Mouse (Mus musculus) Patski (cell line): ENCODE measurements around the gene Snd1. TPM values are rescaled to one million over a fixed set of nuclear protein-coding genes. Genes with fewer than 3 reads are reported as not detected.

Experiments
- ATAC-seq: fragments of 100-300 bp; one replicate; pipeline ENCODE4 v1.8.0; 2021
- CTCF ChIA-PET: fragments of 350-600 bp; sonication (Branson Sonifier 250); formaldehyde crosslinking; loops from one replicate; lab custom pipeline; 2022; ENCODE audit warnings: inconsistent platforms; lab: Charles Lee
- POLR2A ChIA-PET: fragments of 350-600 bp; sonication (Branson Sonifier 250); formaldehyde crosslinking; loops from one replicate; lab custom pipeline; 2022; ENCODE audit warnings: antibody characterized with exemption, inconsistent platforms; lab: Charles Lee
- DNase-seq: peaks from one replicate; pipeline ENCODE4 v3.0.0-alpha.2; 2011; ENCODE audit warnings: low read depth, low spot score
- H3K27me3 ChIP-seq: fragments of 371-371 bp; one replicate; pipeline ENCODE4 v1.5.1; 2021
- CTCF ChIP-seq: fragments of 100-300 bp; IDR thresholded peaks from one replicate; pipeline ENCODE4 v1.5.1; 2021
- in situ Hi-C: fragments of 300-500 bp; cut with MboI; formaldehyde crosslinking; loops from 3 replicates; pipeline ENCODE4 v1.11.1; 2018; ENCODE audit warnings: low pct_unique_long_range_greater_than_20kb, mixed read lengths
- polyA plus RNA-seq: library from polyadenylated mRNA; unstranded; gene quantifications from one replicate; pipeline ENCODE4 v1.2.3, GENCODE M21; 2021

The Snd1 gene
- polyA plus RNA-seq, 1 experiment from 2014 or later: 107 TPM

DNA sequence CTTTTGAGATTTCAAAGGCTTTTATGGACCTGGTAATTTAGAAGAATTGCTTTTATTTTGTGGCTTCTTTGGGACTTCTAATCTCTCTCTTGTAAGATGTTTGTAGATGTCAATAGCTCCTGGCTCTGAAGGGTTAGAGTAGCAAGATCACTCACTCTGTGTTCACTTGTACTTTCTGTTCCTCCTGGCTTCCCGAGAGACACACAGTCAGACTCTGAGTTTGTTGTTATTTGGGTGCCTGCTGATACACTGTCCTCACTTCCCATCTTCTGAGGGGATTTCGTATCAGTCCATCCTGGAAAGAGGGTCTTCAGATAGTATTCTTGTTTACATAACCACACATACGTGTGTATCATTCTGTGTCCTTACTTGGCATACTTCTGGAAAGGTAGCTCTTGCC is 148.0 kb downstream of the Snd1 start:
- no peak for TF ChIP-seq CTCF

DNA sequence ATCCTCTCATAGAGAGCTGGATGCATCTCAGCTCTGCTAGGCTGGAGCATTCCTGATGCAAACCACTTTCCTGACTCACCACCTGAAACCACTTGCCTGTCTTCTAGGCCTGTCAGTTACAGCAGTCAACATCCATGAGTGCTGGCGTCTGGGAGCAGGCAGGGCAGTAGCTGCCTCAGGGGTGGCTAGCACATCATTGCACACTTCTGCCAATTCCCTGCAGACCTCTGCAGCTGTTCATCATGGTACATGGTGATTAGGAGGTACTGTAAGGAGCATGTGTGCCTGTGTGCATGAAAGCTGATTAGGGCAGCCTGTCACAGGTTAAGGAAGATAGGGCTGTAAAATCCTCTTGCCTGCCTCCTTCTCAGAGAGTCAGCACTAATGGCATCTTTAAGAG is 153.5 kb downstream of the Snd1 start:
- no peak for DNase-seq
- ATAC-seq: peak; percentile 26
- POLR2A ChIA-PET: no interaction called here
- no peak for TF ChIP-seq CTCF
- in situ Hi-C loops: no loop called here
- H3K27me3 ChIP-seq: no peaks in the 10 kb centered on the region
- CTCF ChIA-PET: interaction anchor here (1.0 to 1.9 kb wide), 2 partner anchors 9 to 12 kb away, joined by 4 to 5 read pairs; no protein-coding TSS in a partner anchor

More for the DNA sequence above, 148.0 kb downstream of the Snd1 start:
- DNase-seq (no peak), ATAC-seq (no peak)
- H3K27me3 ChIP-seq: no peaks in the 10 kb centered on the region
- in situ Hi-C loops: no loop called here
- POLR2A ChIA-PET: no interaction called here
- CTCF ChIA-PET: interaction anchor here (1.8 kb wide), 2 partner anchors 13 to 15 kb away, joined by 5 to 6 read pairs; no protein-coding TSS in a partner anchor

DNA sequence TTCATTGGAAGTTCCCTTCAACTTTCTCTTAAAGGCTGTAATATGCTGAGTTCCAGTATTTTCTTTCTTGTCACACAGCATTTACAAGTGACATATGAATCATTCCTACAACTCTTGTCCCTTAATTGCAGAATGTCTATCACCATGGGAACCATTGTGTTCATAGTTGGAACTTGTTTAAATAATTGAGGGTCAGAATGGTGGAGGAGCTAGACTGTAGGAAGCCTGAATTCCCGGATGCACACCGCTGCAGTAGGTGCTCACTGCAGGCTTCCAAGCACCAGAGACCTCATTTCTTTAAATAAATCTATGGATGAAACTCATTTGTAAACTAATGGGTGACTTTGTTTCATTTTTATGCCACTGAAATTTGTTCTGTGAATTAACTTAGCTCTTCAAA is 154.9 kb downstream of the Snd1 start:
- in situ Hi-C loops: no loop called here
- CTCF ChIA-PET: interaction anchor here (0.8 kb wide), 1 partner anchor 28 kb away, joined by 3 read pairs; no protein-coding TSS in a partner anchor
- TF ChIP-seq CTCF: no peak
- DNase-seq (no peak), ATAC-seq (no peak)
- H3K27me3 ChIP-seq: no peaks in the 10 kb centered on the region
- POLR2A ChIA-PET: interaction anchor here (1.0 kb wide), 1 partner anchor 38 kb away, joined by 3 read pairs; no protein-coding TSS in a partner anchor

DNA sequence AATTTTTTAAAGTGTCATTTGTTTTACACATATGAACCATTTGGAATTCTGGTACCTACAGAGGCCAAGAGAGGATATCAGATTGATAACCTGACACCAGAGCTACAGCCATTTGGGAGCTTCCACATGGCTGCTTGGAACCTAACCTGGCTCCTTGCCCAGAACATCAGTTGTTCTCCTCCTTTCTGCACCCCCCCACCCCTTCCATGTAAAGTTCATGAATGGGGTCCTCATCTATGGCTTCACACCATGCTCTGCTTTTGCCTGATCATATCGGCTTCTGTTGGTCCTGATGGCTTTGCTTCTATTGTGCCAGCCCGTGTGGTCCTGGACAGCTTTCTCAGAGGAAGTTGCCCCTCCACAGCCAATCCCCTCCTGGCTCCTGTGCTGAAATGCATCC is 156.0 kb downstream of the Snd1 start:
- DNase-seq (no peak), ATAC-seq (no peak)
- ChIA-PET POLR2A (no interaction called here), CTCF (no interaction called here)
- no peak for TF ChIP-seq CTCF
- in situ Hi-C loops: no loop called here
- H3K27me3 ChIP-seq: no peaks in the 10 kb centered on the region

DNA sequence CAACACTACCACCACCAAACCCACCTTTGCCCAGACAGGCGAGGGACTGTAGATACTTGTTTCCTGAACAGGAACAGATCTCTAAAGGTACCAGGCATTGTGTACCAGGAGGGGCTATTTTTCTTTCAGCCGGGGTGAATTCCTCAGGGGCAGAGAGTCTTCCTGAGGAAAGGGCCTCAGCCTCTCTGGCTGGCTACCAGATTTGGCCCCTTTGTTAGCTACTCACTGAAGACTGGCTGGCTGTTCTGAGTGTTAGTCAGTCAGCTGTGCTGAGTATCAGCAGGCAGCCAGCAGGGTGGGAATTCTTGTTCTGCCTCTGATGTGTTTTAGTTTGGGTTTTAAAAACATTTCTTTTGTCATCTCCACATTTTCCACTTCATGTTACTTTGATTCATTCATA is 158.2 kb downstream of the Snd1 start:
- in situ Hi-C loops: no loop called here
- no peak for DNase-seq
- ATAC-seq: no peak
- TF ChIP-seq CTCF: no peak
- no peaks in the 10 kb centered on the region for H3K27me3 ChIP-seq
- ChIA-PET CTCF (interaction anchor here (1.3 kb wide), 1 partner anchor 17 kb away, joined by 3 read pairs; no protein-coding TSS in a partner anchor), POLR2A (no interaction called here)

DNA sequence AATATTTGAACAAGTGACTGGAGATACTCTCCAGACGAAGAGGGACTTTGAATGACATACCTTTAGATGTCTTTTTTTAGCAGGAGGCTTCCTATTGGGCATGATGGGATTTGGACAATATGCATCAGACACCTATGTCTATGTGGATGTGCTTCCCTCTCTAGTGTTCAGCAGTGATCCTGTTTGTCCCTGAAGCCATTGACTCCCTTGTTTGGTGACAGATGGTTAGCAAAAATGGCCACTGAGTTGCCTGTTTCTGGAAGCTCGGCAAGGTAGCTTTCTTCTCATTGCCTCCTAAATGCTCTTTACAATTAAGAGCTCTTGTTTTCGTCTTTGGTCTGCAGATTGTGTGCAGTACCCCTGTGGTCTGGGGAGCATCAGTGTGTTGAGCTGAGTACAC is 158.7 kb downstream of the Snd1 start:
- no peak for ATAC-seq
- no peaks in the 10 kb centered on the region for H3K27me3 ChIP-seq
- no peak for DNase-seq
- TF ChIP-seq CTCF: no peak
- POLR2A ChIA-PET: no interaction called here
- CTCF ChIA-PET: interaction anchor here (1.0 to 1.3 kb wide), 2 partner anchors 10 to 17 kb away, joined by 3 to 4 read pairs; no protein-coding TSS in a partner anchor
- in situ Hi-C loops: no loop called here

DNA sequence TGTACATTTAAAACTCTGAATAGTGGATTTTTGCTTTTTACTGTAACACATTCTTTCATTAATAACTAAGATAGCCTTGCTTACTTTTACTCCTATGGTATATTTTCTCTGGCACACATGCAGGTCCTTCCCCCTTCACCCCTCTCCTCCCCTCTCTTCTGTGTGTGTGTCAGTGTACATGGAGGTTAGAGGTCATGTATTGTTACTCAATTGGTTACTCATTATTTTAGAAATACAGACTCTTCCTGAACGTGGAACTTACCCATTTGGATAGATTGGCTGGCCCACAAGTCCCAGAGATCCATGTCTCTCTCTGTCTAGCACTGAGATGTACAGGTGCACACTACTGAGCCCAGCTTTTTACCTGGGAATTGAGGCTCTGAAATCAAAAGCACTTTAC is 160.2 kb downstream of the Snd1 start:
- DNase-seq: no peak
- in situ Hi-C loops: no loop called here
- no peak for TF ChIP-seq CTCF
- ATAC-seq: no peak
- ChIA-PET CTCF (no interaction called here), POLR2A (no interaction called here)
- no peaks in the 10 kb centered on the region for H3K27me3 ChIP-seq

DNA sequence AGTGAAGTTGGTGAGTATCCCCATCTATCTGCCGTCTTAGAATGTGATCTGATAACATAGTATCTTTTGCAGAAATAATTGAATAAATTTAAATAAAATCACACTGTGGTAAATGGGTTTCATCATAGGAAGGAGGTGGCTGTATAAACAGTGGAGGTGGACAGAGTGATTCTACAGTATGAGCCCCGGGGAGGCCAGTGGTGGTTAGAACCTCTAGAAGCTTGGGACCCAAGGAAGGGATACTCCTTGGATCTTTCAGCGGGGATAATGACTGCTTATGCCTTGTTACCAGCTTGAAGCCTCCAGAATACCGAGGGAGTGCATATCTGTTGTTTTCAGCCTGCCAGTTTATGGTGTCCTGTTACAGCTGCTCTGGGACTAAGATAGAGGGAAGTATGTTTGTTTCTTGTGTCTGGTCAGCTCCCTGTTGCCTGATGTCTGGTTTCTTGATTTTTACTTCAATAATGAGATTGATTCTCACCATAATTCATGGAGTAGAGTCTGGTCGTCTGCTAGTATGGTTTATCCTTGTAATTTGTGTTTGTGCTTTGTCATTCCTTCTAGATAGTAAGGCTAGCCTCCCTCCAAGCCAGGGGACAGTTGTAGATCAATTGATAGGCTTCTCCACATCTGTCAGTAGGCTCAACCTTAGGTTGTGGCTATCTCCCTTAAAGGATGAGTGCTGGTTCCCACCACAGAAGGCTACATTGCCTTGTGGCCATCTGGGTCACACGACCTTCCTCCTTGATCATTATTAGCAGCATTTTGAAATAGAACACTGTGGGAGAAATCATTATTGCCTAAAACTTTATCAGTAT is 160.8 kb downstream of the Snd1 start:
- TF ChIP-seq CTCF: no peak
- ATAC-seq: no peak
- in situ Hi-C loops: no loop called here
- no peaks in the 10 kb centered on the region for H3K27me3 ChIP-seq
- DNase-seq: no peak
- CTCF ChIA-PET: no interaction called here
- POLR2A ChIA-PET: no interaction called here

DNA sequence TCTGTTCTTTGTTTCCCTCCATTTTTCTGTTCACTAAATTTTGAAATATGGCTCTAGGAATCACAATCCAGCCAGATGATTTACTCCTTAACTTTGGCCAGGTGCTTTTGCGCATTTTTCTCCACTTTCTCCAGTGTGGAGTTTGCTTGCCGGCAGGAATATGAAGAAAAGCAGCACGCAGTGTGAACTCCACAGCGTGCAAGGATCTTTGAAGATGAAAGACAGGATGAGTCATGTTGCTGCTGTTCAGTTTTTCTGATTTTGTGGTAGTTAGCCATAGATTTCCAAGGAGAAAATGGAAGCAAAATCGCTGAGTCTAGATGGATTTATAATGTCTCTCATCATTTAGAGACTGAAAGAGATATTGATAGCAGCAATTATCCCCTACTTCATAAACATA is 165.1 kb downstream of the Snd1 start:
- in situ Hi-C loops: no loop called here
- no peak for ATAC-seq
- POLR2A ChIA-PET: no interaction called here
- DNase-seq: no peak
- no peak for TF ChIP-seq CTCF
- no peaks in the 10 kb centered on the region for H3K27me3 ChIP-seq
- CTCF ChIA-PET: no interaction called here

DNA sequence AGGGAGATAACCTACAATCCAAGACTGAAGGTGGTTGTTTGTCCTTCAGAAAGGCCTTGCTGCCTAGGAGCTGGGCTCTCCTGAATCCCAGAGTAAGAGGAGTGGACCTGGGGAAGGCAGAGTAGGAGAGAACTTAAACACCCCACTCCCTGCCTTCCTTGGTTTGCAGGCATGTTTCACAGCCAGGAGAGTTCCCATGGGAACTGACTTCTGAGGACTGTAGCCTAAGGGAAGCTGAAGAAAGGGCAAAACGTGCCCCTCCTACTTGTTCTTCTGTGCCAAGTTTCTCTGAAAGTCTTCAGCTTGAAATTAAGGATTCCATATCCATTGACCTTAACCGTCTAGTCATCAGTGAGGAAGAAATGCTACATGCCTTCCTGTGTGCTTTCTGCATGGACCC is 168.0 kb downstream of the Snd1 start:
- in situ Hi-C loops: no loop called here
- no peaks in the 10 kb centered on the region for H3K27me3 ChIP-seq
- CTCF ChIA-PET: interaction anchor here (1.4 kb wide), 1 partner anchor 15 kb away, joined by 3 read pairs; no protein-coding TSS in a partner anchor
- no peak for ATAC-seq
- TF ChIP-seq CTCF: no peak
- POLR2A ChIA-PET: no interaction called here
- DNase-seq: no peak

DNA sequence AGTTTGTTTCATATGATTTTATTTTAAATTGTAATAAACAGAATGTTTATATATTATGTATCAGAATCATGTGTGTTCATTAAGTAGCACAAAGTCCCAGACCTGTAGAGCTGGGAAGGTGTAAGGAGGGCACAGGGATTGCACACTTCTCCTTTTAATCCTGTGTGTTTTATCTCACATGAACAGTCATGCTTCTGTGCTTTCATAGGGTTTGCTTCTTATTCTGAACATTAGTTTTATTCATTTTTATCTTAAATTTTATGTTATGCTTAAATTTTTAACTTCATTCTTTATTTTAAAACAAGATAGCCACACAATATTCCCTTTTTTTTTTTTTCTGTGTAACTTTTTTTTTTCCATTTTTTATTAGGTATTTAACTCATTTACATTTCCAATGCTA is 170.3 kb downstream of the Snd1 start:
- DNase-seq: no peak
- POLR2A ChIA-PET: no interaction called here
- in situ Hi-C loops: no loop called here
- no peaks in the 10 kb centered on the region for H3K27me3 ChIP-seq
- CTCF ChIA-PET: no interaction called here
- no peak for ATAC-seq
- no peak for TF ChIP-seq CTCF
